Mouse (Mus musculus): ENCODE measurements around the gene Pnmt. TPM values are rescaled to one million over a fixed set of nuclear protein-coding genes. Genes with fewer than 3 reads are reported as not detected.
"Not testable (repeated sequence)": the region's sequence is repeated elsewhere in the genome, so short reads cannot be mapped to it uniquely, and the experiment has no call there.

Pnmt gene
- polyA plus RNA-seq, 1 experiment from 2014 or later = not detected

DNA sequence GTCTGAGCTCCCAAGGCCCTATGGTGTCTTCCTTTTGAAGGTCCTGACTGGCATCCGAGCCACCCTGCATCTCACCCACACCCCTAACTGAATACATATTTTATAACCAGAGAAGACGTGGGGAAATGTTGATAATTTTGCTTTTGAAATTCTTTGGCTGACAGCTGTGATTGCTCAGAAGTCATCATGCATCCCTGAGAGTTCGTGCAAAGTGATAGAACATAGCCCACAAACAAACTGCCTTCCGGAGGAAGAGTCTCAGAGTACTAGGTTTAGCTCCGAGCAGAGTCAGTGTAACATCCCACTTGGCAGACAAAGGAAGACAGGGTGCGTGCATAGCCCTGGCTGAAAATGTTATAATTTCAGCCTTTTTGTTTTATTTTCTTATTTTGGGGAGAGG is 13.0 kb upstream of the Pnmt start:
- 81% methylated on average over 6 of the region's 6 CpGs for WGBS
- H3K9me3 ChIP-seq (ENCODE audit: control insufficient read depth, low read depth, low read length) = no peaks in the 10 kb centered on the region
- peaks cover 32% of the 10 kb centered on the region for H3K36me3 ChIP-seq (ENCODE audit: control insufficient read depth, insufficient read depth, low read length)
- 0 out of 2 replicates have a peak, but pooled peaks cover 4% of the 10 kb centered on the region for H3K4me1 ChIP-seq (ENCODE audit: control insufficient read depth, insufficient read depth, low read length)
- H3K4me3 ChIP-seq (ENCODE audit: low read depth, low read length) = no peak overlapping the region
- no peaks in the 10 kb centered on the region for H3K27me3 ChIP-seq (ENCODE audit: control insufficient read depth, insufficient read depth, low read length)
- H3K9ac ChIP-seq (replicated peaks; ENCODE audit: low read depth, low read length) = no peak overlapping the region
- no peak overlapping the region for H3K4me2 ChIP-seq (replicated peaks; ENCODE audit: low read depth, low read length)
- H3K27ac ChIP-seq (ENCODE audit: low read length) = no peak overlapping the region
- no peak for ATAC-seq (ENCODE audit: insufficient number of reproducible peaks, insufficient read depth, low FRiP score, low read depth)

DNA sequence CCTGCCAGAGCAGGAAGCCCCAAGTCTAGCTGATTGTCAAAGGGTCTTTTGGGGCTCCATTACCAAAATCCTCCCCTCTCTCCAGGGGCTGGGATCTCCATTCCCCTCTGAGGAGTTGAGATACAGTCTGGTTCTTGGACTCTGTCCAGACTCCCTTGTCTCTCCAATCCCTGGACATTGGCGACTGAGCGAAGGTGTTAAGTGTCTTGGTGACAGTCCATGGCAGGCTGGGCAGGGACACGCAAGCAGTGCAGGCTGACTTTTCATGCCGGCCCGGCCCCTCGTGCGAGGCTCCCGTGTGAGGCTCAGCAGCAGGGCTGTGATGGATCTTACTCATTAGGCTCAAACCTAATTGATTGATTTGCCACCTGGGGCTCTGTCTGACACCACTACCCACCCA is 12.0 kb upstream of the Pnmt start:
- 84% methylated on average over 8 of the region's 8 CpGs for WGBS
- no peaks in the 10 kb centered on the region for H3K27me3 ChIP-seq (ENCODE audit: control insufficient read depth, insufficient read depth, low read length)
- peaks cover 41% of the 10 kb centered on the region for H3K36me3 ChIP-seq (ENCODE audit: control insufficient read depth, insufficient read depth, low read length)
- H3K27ac ChIP-seq (ENCODE audit: low read length) = no peak overlapping the region
- ATAC-seq (ENCODE audit: insufficient number of reproducible peaks, insufficient read depth, low FRiP score, low read depth) = no peak
- H3K4me1 ChIP-seq (ENCODE audit: control insufficient read depth, insufficient read depth, low read length) = 0 out of 2 replicates have a peak, but pooled peaks cover 4% of the 10 kb centered on the region
- H3K4me2 ChIP-seq (replicated peaks; ENCODE audit: low read depth, low read length) = no peak overlapping the region
- H3K4me3 ChIP-seq (ENCODE audit: low read depth, low read length) = no peak overlapping the region
- no peaks in the 10 kb centered on the region for H3K9me3 ChIP-seq (ENCODE audit: control insufficient read depth, low read depth, low read length)
- no peak overlapping the region for H3K9ac ChIP-seq (replicated peaks; ENCODE audit: low read depth, low read length)

- Histone ChIP-seq H3K9ac (replicated peaks; ENCODE audit: low read depth, low read length) (no peak overlapping the region), H3K36me3 (ENCODE audit: control insufficient read depth, insufficient read depth, low read length) (peaks cover 57% of the 10 kb centered on the region), H3K4me2 (replicated peaks; ENCODE audit: low read depth, low read length) (no peak overlapping the region), H3K27ac (ENCODE audit: low read length) (no peak overlapping the region), H3K27me3 (ENCODE audit: control insufficient read depth, insufficient read depth, low read length) (no peaks in the 10 kb centered on the region), H3K4me3 (ENCODE audit: low read depth, low read length) (no peak overlapping the region), H3K9me3 (ENCODE audit: control insufficient read depth, low read depth, low read length) (no peaks in the 10 kb centered on the region), H3K4me1 (ENCODE audit: control insufficient read depth, insufficient read depth, low read length) (0 out of 2 replicates have a peak, but pooled peaks cover 4% of the 10 kb centered on the region)
- ATAC-seq (ENCODE audit: insufficient number of reproducible peaks, insufficient read depth, low FRiP score, low read depth) = no peak
- 80% methylated on average over 5 of the region's 5 CpGs for WGBS
Measured at GRCm38 (mm10) chr11:98376756-98377155, 9.5 kb upstream of the Pnmt start.

- H3K27ac ChIP-seq (ENCODE audit: low read length) = no peak overlapping the region
- H3K36me3 ChIP-seq (ENCODE audit: control insufficient read depth, insufficient read depth, low read length) = peaks cover 56% of the 10 kb centered on the region
- H3K4me1 ChIP-seq (ENCODE audit: control insufficient read depth, insufficient read depth, low read length) = no peaks in the 10 kb centered on the region
- ATAC-seq (ENCODE audit: insufficient number of reproducible peaks, insufficient read depth, low FRiP score, low read depth) = no peak
- no peaks in the 10 kb centered on the region for H3K9me3 ChIP-seq (ENCODE audit: control insufficient read depth, low read depth, low read length)
- 83% methylated on average over 11 of the region's 11 CpGs for WGBS
- no peak overlapping the region for H3K9ac ChIP-seq (replicated peaks; ENCODE audit: low read depth, low read length)
- H3K27me3 ChIP-seq (ENCODE audit: control insufficient read depth, insufficient read depth, low read length) = no peaks in the 10 kb centered on the region
- H3K4me2 ChIP-seq (replicated peaks; ENCODE audit: low read depth, low read length) = no peak overlapping the region
- no peak overlapping the region for H3K4me3 ChIP-seq (ENCODE audit: low read depth, low read length)
Measured at GRCm38 (mm10) chr11:98377787-98378186, 8.5 kb upstream of the Pnmt start.

DNA sequence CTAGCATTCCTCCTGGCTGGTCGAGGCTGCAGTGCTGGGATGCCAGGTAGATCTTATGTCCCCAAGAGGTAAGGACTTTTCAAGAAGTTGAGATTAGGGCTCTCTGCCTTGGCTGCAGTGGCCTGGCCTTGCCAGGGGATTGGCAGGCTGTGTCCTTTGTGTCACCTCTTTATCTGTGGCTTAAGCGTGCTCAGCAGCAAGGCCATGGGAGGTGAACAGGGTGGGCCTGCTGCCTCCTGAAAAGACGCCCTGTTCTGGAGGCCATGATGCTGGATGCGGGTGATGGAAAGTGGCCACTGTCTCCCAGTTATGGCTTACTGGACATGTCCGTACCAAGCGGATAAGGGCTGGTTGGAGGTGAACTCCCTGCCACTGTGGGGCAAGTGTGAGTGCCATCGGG is 6.9 kb upstream of the Pnmt start:
- no peak overlapping the region for H3K9ac ChIP-seq (replicated peaks; ENCODE audit: low read depth, low read length)
- peaks cover 54% of the 10 kb centered on the region for H3K36me3 ChIP-seq (ENCODE audit: control insufficient read depth, insufficient read depth, low read length)
- H3K4me2 ChIP-seq (replicated peaks; ENCODE audit: low read depth, low read length) = no peak overlapping the region
- H3K27me3 ChIP-seq (ENCODE audit: control insufficient read depth, insufficient read depth, low read length) = no peaks in the 10 kb centered on the region
- H3K4me3 ChIP-seq (ENCODE audit: low read depth, low read length) = no peak overlapping the region
- no peak overlapping the region for H3K27ac ChIP-seq (ENCODE audit: low read length)
- no peak for ATAC-seq (ENCODE audit: insufficient number of reproducible peaks, insufficient read depth, low FRiP score, low read depth)
- H3K9me3 ChIP-seq (ENCODE audit: control insufficient read depth, low read depth, low read length) = no peaks in the 10 kb centered on the region
- WGBS = 87% methylated on average over 7 of the region's 7 CpGs
- H3K4me1 ChIP-seq (ENCODE audit: control insufficient read depth, insufficient read depth, low read length) = no peaks in the 10 kb centered on the region

DNA sequence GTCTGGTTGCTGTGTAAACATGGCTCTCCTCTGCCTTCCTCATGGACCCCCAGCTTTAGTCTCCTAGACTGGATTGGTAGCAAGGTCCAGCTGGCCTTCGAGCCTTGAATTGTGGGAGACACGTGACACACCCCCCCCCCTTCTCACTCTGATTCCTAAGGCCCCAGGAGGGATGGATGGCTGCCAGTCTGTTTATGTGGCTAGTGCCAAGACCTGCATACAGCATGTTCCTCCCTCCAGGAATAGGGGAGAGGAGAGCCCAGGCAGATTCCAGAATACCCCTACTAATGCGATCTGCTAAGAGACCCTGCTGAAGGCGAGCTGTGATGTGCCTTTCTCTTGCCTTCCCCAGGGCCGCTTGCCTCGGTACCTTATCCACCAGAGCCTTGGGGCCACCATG is 6.1 kb upstream of the Pnmt start:
- no peak overlapping the region for H3K9ac ChIP-seq (replicated peaks; ENCODE audit: low read depth, low read length)
- no peak; the same call in 1 of the 2 replicates for ATAC-seq (ENCODE audit: insufficient number of reproducible peaks, insufficient read depth, low FRiP score, low read depth)
- no peak overlapping the region for H3K27ac ChIP-seq (ENCODE audit: low read length)
- no peaks in the 10 kb centered on the region for H3K4me1 ChIP-seq (ENCODE audit: control insufficient read depth, insufficient read depth, low read length)
- no peaks in the 10 kb centered on the region for H3K27me3 ChIP-seq (ENCODE audit: control insufficient read depth, insufficient read depth, low read length)
- no peaks in the 10 kb centered on the region for H3K9me3 ChIP-seq (ENCODE audit: control insufficient read depth, low read depth, low read length)
- WGBS = 79% methylated on average over 6 of the region's 6 CpGs
- H3K36me3 ChIP-seq (ENCODE audit: control insufficient read depth, insufficient read depth, low read length) = peaks cover 50% of the 10 kb centered on the region
- H3K4me2 ChIP-seq (replicated peaks; ENCODE audit: low read depth, low read length) = no peak overlapping the region
- no peak overlapping the region for H3K4me3 ChIP-seq (ENCODE audit: low read depth, low read length)

GRCm38 (mm10) chr11:98381651-98382050 is 4.6 kb upstream of the Pnmt start:
- 97% methylated on average over 2 of the region's 2 CpGs for WGBS

GRCm38 (mm10) chr11:98382405-98382804 is 3.8 kb upstream of the Pnmt start:
- not testable (repeated sequence) for H3K4me3 ChIP-seq (ENCODE audit: low read depth, low read length); H3K4me2 ChIP-seq (replicated peaks; ENCODE audit: low read depth, low read length); H3K9me3 ChIP-seq (ENCODE audit: control insufficient read depth, low read depth, low read length); H3K9ac ChIP-seq (replicated peaks; ENCODE audit: low read depth, low read length); H3K4me1 ChIP-seq (ENCODE audit: control insufficient read depth, insufficient read depth, low read length); H3K27me3 ChIP-seq (ENCODE audit: control insufficient read depth, insufficient read depth, low read length); ATAC-seq (ENCODE audit: insufficient number of reproducible peaks, insufficient read depth, low FRiP score, low read depth); H3K27ac ChIP-seq (ENCODE audit: low read length)
- 24% methylated on average over 2 of the region's 2 CpGs for WGBS
- H3K36me3 ChIP-seq (ENCODE audit: control insufficient read depth, insufficient read depth, low read length) = peaks cover 32% of the 10 kb centered on the region

More at GRCm38 (mm10) chr11:98381651-98382050, 4.6 kb upstream of the Pnmt start:
- peaks cover 38% of the 10 kb centered on the region for H3K36me3 ChIP-seq (ENCODE audit: control insufficient read depth, insufficient read depth, low read length)
- 0 out of 2 replicates have a peak, but pooled peaks cover 5% of the 10 kb centered on the region for H3K27me3 ChIP-seq (ENCODE audit: control insufficient read depth, insufficient read depth, low read length)
- no peak overlapping the region for H3K4me3 ChIP-seq (ENCODE audit: low read depth, low read length)
- no peaks in the 10 kb centered on the region for H3K4me1 ChIP-seq (ENCODE audit: control insufficient read depth, insufficient read depth, low read length)
- no peaks in the 10 kb centered on the region for H3K9me3 ChIP-seq (ENCODE audit: control insufficient read depth, low read depth, low read length)
- H3K9ac ChIP-seq (replicated peaks; ENCODE audit: low read depth, low read length) = no peak overlapping the region
- no peak overlapping the region for H3K27ac ChIP-seq (ENCODE audit: low read length)
- H3K4me2 ChIP-seq (replicated peaks; ENCODE audit: low read depth, low read length) = no peak overlapping the region
- no peak for ATAC-seq (ENCODE audit: insufficient number of reproducible peaks, insufficient read depth, low FRiP score, low read depth)

All from stomach, embryonic 14.5 days (tissue).